Mouse (Mus musculus) forebrain, embryonic 15.5 days (tissue): ENCODE measurements at regions not wholly inside any gene's neighbourhood (a gene's known extent, or its start where the extent isn't known, plus 50 kb on each side); places are given as distances from the start of the nearest gene placed in this dataset.

Experiments used
- ATAC-seq: fragments of 200-750 bp; cut with Nextera tagmentation; replicated peaks from 2 replicates; pipeline ENCODE4 v1.8.0; 2017; ENCODE audit warnings: mild to moderate bottlenecking, moderate TSS enrichment, moderate library complexity
- H3K27ac ChIP-seq: fragments of 300-500 bp; sonication (generic); replicated peaks from 2 replicates; pipeline ENCODE4 v1.5.1; 2015; ENCODE audit warnings: mild to moderate bottlenecking, inconsistent platforms
- H3K27me3 ChIP-seq: fragments of 300-500 bp; sonication (generic); 2 replicates; pipeline ENCODE4 v1.6.1; 2015; ENCODE audit warnings: inconsistent platforms
- H3K36me3 ChIP-seq: fragments of 300-500 bp; sonication (generic); 2 replicates; pipeline ENCODE4 v1.6.1; 2015; ENCODE audit warnings: mild to moderate bottlenecking, inconsistent platforms
- H3K4me1 ChIP-seq: fragments of 300-500 bp; sonication (generic); 2 replicates; pipeline ENCODE4 v1.6.1; 2015; ENCODE audit warnings: inconsistent platforms
- H3K4me2 ChIP-seq: fragments of 300-500 bp; sonication (generic); replicated peaks from 2 replicates; pipeline ENCODE4 v1.6.1; 2015; ENCODE audit warnings: mild to moderate bottlenecking, inconsistent platforms
- H3K4me3 ChIP-seq: fragments of 300-500 bp; sonication (generic); 2 replicates; pipeline ENCODE4 v1.5.1; 2015; ENCODE audit warnings: mild to moderate bottlenecking, inconsistent platforms
- H3K9ac ChIP-seq: fragments of 300-500 bp; sonication (generic); replicated peaks from 2 replicates; pipeline ENCODE4 v1.6.1; 2015; ENCODE audit warnings: mild to moderate bottlenecking, inconsistent platforms
- H3K9me3 ChIP-seq: fragments of 300-500 bp; sonication (generic); 2 replicates; pipeline ENCODE4 v1.6.1; 2016; ENCODE audit warnings: inconsistent platforms
- WGBS: fragments of 180-500 bp; shearing (Covaris S2); methylation state at CpG from one replicate; pipeline ENCODE4 v1.1.7; 2015; ENCODE audit warnings: mixed read lengths; 5-methylcytosine and 5-hydroxymethylcytosine counted together

GRCm38 (mm10) chr12:56438384-56438783, 92.7 kb upstream of the Mbip start:
- Histone ChIP-seq H3K9me3 (no peaks in the 10 kb centered on the region), H3K36me3 (no peaks in the 10 kb centered on the region), H3K4me1 (peaks cover 4% of the 10 kb centered on the region), H3K27ac (no peak overlapping the region), H3K9ac (no peak overlapping the region), H3K27me3 (peaks cover 33% of the 10 kb centered on the region), H3K4me3 (no peak overlapping the region), H3K4me2 (no peak overlapping the region)
- 95% methylated on average over 3 of the region's 3 CpGs for WGBS
- ATAC-seq: no peak

- Histone ChIP-seq H3K9ac (no peak overlapping the region), H3K36me3 (no peaks in the 10 kb centered on the region), H3K4me3 (no peak overlapping the region), H3K4me2 (no peak overlapping the region), H3K27ac (no peak overlapping the region), H3K9me3 (no peaks in the 10 kb centered on the region), H3K4me1 (peaks cover 4% of the 10 kb centered on the region), H3K27me3 (peaks cover 33% of the 10 kb centered on the region)
- no peak for ATAC-seq
- 80% methylated on average over 3 of the region's 3 CpGs for WGBS
Measured at GRCm38 (mm10) chr12:56437975-56438374, 92.3 kb upstream of the Mbip start.

GRCm38 (mm10) chr12:56426681-56427246, 81.1 kb upstream of the Mbip start:
- 91% methylated on average over 9 of the region's 9 CpGs for WGBS
- H3K27ac ChIP-seq: no peak overlapping the region
- no peak overlapping the region for H3K4me3 ChIP-seq
- no peak for ATAC-seq
- 0 out of 2 replicates have a peak, but pooled peaks cover 8% of the 10 kb centered on the region for H3K27me3 ChIP-seq
- H3K4me1 ChIP-seq: no peaks in the 10 kb centered on the region
- no peak overlapping the region for H3K4me2 ChIP-seq
- no peaks in the 10 kb centered on the region for H3K9me3 ChIP-seq
- no peak overlapping the region for H3K9ac ChIP-seq
- no peaks in the 10 kb centered on the region for H3K36me3 ChIP-seq

GRCm38 (mm10) chr12:56416106-56416505, 70.4 kb upstream of the Mbip start:
- H3K4me2 ChIP-seq: no peak overlapping the region
- no peaks in the 10 kb centered on the region for H3K27me3 ChIP-seq
- H3K9ac ChIP-seq: no peak overlapping the region
- no peak overlapping the region for H3K4me3 ChIP-seq
- 86% methylated on average over 7 of the region's 7 CpGs for WGBS
- H3K4me1 ChIP-seq: peaks cover 5% of the 10 kb centered on the region; the same call in 1 of the 2 replicates
- no peak for ATAC-seq
- no peaks in the 10 kb centered on the region for H3K36me3 ChIP-seq
- no peak overlapping the region for H3K27ac ChIP-seq
- no peaks in the 10 kb centered on the region for H3K9me3 ChIP-seq

DNA sequence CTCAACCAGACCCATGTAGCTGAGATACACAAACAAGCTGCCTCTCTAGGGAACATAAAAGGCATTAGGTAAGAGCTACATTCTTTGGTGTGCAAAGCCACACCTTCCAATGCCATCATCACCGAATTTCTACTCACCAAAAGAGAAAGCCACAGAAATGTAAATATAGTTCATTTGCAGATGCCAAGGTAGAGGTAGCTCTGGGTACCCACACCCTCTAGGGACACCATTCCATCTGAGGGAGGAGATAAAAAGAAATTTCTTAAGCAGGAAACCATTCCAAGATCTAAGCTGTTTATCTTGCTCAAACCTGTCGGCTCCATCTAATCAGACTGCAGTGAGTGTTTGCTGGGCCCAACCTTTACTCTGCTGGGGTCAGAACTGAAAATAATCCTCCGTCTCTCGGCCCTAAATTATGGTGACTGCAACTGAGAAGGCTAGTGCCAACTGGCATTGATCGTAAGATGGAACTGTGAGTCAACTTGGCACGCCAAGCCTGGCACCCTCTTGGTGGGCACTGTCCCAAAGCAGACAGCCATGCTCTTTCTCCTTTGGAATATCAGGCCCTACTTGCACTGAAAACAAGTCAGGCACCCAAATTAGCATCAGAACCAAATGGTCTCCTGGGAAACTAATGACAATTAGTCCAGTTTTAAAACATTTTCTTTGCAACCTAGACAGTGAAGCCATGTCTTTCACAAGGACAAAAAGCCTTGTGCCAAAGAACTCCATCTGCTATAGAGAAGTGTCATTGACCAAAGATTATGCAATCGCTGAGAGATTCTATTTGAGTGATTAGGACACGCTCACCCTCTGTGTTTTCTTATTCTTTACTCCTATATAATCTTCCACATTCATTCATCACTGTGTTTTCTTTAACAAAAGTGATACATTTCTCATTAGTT, 69.4 kb upstream of the Mbip start:
- H3K27me3 ChIP-seq: no peaks in the 10 kb centered on the region
- H3K4me2 ChIP-seq: no peak overlapping the region
- WGBS: 42% methylated on average over 8 of the region's 8 CpGs
- no peak overlapping the region for H3K9ac ChIP-seq
- peak; percentile 94 for ATAC-seq
- no peak overlapping the region for H3K27ac ChIP-seq
- peaks cover 5% of the 10 kb centered on the region; the same call in 1 of the 2 replicates for H3K4me1 ChIP-seq
- no peaks in the 10 kb centered on the region for H3K9me3 ChIP-seq
- no peak overlapping the region for H3K4me3 ChIP-seq
- H3K36me3 ChIP-seq: no peaks in the 10 kb centered on the region

GRCm38 (mm10) chr12:56405658-56406057, 60.0 kb upstream of the Mbip start:
- no peak overlapping the region for H3K4me3 ChIP-seq
- no peak for ATAC-seq
- no peak overlapping the region for H3K9ac ChIP-seq
- H3K9me3 ChIP-seq: no peaks in the 10 kb centered on the region
- H3K36me3 ChIP-seq: no peaks in the 10 kb centered on the region
- H3K4me1 ChIP-seq: no peaks in the 10 kb centered on the region
- 89% methylated on average over 5 of the region's 5 CpGs for WGBS
- no peak overlapping the region for H3K27ac ChIP-seq
- no peak overlapping the region for H3K4me2 ChIP-seq
- peaks cover 11% of the 10 kb centered on the region for H3K27me3 ChIP-seq

DNA sequence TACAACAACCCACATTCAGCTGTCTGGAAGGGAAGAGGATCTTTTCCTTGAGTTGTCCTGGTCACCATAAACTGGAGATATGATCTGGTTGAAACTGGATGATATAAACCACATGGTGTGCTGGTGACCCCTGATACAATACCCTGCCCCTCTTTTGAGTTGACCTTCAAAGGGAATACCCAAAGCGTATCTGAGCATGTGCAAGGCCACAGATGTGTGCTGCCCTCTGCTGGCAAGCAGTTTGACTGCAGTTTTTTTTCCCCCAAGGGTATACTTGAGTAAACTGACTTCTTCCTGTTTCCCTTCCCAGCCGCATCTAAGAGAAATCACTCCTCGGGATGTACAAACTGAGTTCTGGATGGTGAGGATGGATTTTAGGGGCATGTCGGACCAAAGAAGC, 59.1 kb upstream of the Mbip start:
- WGBS: 41% methylated on average over 4 of the region's 4 CpGs
- Histone ChIP-seq H3K36me3 (no peaks in the 10 kb centered on the region), H3K27me3 (peaks cover 11% of the 10 kb centered on the region), H3K4me1 (no peaks in the 10 kb centered on the region), H3K4me2 (no peak overlapping the region), H3K9me3 (no peaks in the 10 kb centered on the region), H3K27ac (no peak overlapping the region), H3K4me3 (no peak overlapping the region), H3K9ac (no peak overlapping the region)
- no peak for ATAC-seq

DNA sequence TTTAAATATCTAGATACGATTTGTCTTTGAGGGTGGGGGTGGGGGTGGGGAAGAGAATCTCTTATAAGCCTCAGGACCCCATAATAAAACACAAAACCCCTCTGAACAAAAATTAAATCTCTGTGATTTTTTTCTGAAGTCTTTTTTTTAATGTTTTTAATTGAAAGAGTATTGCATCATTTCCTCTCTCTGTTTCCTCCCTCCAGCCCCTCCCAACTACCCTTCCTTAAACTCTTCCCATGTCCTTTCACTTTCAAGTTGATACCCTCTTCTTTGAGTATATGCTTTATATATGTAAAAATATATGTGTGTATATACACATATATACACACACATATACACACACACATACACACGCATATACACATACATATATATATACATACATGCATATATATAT, 58.6 kb upstream of the Mbip start:
- no peaks in the 10 kb centered on the region for H3K9me3 ChIP-seq
- H3K4me3 ChIP-seq: no peak overlapping the region
- H3K4me2 ChIP-seq: no peak overlapping the region
- ATAC-seq: no peak
- H3K4me1 ChIP-seq: no peaks in the 10 kb centered on the region
- H3K27me3 ChIP-seq: peaks cover 11% of the 10 kb centered on the region
- H3K27ac ChIP-seq: no peak overlapping the region
- no peak overlapping the region for H3K9ac ChIP-seq
- 87% methylated on average over 2 of the region's 2 CpGs for WGBS
- no peaks in the 10 kb centered on the region for H3K36me3 ChIP-seq

DNA sequence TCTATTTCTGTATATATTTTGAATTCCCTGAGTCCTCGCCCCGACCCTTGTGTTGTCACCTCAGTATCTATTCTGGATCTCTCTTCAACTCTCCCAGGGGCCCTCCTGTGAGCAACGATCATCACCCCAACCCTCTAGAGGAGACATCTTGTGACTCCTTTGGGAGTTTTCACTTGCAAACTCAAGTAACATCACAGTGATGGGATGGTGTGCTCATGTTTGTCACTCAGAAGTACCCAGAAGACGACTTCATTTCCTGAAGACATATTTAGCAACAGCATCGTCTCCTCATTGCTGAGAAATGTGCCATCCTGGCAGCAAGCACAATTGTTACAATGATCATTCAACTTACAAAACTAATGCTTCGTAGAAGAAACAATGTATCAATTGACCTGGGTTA, 57.9 kb upstream of the Mbip start:
- peaks cover 10% of the 10 kb centered on the region for H3K27me3 ChIP-seq
- no peak overlapping the region for H3K9ac ChIP-seq
- H3K4me2 ChIP-seq: no peak overlapping the region
- no peaks in the 10 kb centered on the region for H3K36me3 ChIP-seq
- no peak overlapping the region for H3K4me3 ChIP-seq
- ATAC-seq: no peak
- 81% methylated on average over 6 of the region's 6 CpGs for WGBS
- H3K27ac ChIP-seq: no peak overlapping the region
- H3K9me3 ChIP-seq: no peaks in the 10 kb centered on the region
- H3K4me1 ChIP-seq: no peaks in the 10 kb centered on the region

- ATAC-seq: no peak
Measured at GRCm38 (mm10) chr12:56402844-56403243, 57.1 kb upstream of the Mbip start.

GRCm38 (mm10) chr12:56402137-56402536, 56.4 kb upstream of the Mbip start:
- H3K36me3 ChIP-seq: no peaks in the 10 kb centered on the region
- no peak overlapping the region for H3K4me3 ChIP-seq
- H3K4me1 ChIP-seq: no peaks in the 10 kb centered on the region
- peaks cover 8% of the 10 kb centered on the region for H3K27me3 ChIP-seq
- WGBS: 45% methylated on average over 7 of the region's 7 CpGs
- H3K4me2 ChIP-seq: no peak overlapping the region
- no peaks in the 10 kb centered on the region for H3K9me3 ChIP-seq
- no peak overlapping the region for H3K9ac ChIP-seq
- no peak overlapping the region for H3K27ac ChIP-seq
- no peak for ATAC-seq

More at GRCm38 (mm10) chr12:56402844-56403243, 57.1 kb upstream of the Mbip start:
- Histone ChIP-seq H3K27ac (no peak overlapping the region), H3K4me2 (no peak overlapping the region), H3K9me3 (no peaks in the 10 kb centered on the region), H3K4me3 (no peak overlapping the region), H3K4me1 (no peaks in the 10 kb centered on the region), H3K36me3 (no peaks in the 10 kb centered on the region), H3K27me3 (peaks cover 8% of the 10 kb centered on the region), H3K9ac (no peak overlapping the region)
- WGBS: 53% methylated on average over 6 of the region's 6 CpGs
